Mouse (Mus musculus) embryonic fibroblast, embryonic 13.5 days (primary cell): ENCODE measurements at regions not wholly inside any gene's neighbourhood (a gene's known extent, or its start where the extent isn't known, plus 50 kb on each side); places are given as distances from the start of the nearest gene placed in this dataset.

Experiments used
- CTCF ChIP-seq: IDR thresholded peaks from 2 replicates; pipeline ENCODE4 v1.5.1; 2011; ENCODE audit warnings: mild to moderate bottlenecking, control low read depth, low read length, moderate library complexity, borderline replicate concordance; ENCODE audit not compliant: insufficient read depth
- POLR2A ChIP-seq: IDR thresholded peaks from 2 replicates; pipeline ENCODE4 v1.6.1; 2011; ENCODE audit warnings: low read depth, mild to moderate bottlenecking, control low read depth, low read length, moderate library complexity

- TF ChIP-seq POLR2A, result no peak
- TF ChIP-seq CTCF, result no peak
These were observed 183.2 kb downstream of the Gm19410 start for GRCm38 (mm10) chr8:35948751-35949183.
